Mouse (Mus musculus) spleen, postnatal 4 days (tissue): ENCODE data around the gene Klhl3.

Experiments used
- DNase-seq, 2 experiments: peaks; one replicate each; pipeline ENCODE4 v3.0.0; 2022; ENCODE audit warnings: low spot score in 2 of 2

The Klhl3 gene

GRCm38 (mm10) chr13:57977721-57978120 is 135.7 kb downstream of the Klhl3 start:
- DNase-seq, result no peak

- no peak for DNase-seq
Observed at GRCm38 (mm10) chr13:57965658-57966057, 147.7 kb downstream of the Klhl3 start.

GRCm38 (mm10) chr13:57960254-57960653 is 153.1 kb downstream of the Klhl3 start:
- no peak for DNase-seq

GRCm38 (mm10) chr13:57959806-57960205 is 153.6 kb downstream of the Klhl3 start:
- no peak for DNase-seq
